Mouse (Mus musculus): ENCODE measurements around the gene Erbb3. TPM values are rescaled to one million over a fixed set of nuclear protein-coding genes. Genes with fewer than 3 reads are reported as not detected.
A peak's percentile ranks its signal among the peaks of the same experiment; 100 is the strongest.

Gene Erbb3
- polyA plus RNA-seq, 1 experiment = 39.4 TPM

DNA sequence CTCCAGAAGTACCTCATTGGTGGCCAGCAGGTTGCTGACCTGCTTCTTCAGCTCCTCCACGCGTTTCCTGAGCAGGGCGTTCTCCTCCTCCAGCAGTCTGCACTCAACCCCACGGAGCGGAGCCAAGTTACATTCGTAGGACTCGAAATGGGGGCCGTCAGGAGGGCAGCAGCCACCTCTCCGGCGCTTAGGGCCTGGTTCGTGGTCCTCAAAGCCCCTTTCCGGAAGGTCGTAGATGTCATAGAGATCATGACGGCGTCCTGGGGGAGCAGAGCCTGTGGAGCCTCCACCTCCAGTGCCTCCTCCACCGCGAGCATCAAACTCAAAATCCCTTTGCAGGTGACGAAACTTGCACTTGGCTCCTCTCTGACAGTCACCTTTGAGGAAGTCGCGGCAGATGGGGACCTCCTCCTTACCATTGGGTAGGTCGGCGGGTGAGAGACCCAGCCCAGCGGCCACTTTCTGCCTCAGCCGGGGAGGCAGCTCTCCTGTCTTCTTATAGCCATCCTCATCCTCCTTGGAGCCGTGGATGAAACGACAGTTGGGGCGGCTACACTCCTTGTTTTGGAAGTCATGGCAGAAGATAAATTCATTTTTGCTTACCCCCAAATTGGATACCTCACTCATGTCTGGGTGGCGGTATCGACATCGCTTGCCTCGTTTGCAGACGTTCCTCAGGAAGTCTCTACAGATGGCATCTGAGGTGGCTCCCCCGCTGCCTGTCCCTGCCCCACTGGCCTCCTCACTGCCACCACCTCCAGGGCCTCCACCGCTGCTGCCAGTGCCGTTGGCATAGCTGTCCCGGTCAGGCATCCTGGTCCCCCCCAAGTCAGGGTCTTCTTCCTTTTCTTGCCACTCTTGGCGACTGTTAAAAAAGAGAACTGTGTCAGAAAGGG lies 44.5 kb downstream of the Erbb3 start:
- no peak for TF ChIP-seq CTCF (IDR thresholded peaks at IDR 0.05; ENCODE audit: low read depth, low read length)
- no peak for TF ChIP-seq EP300 (IDR thresholded peaks at IDR 0.05; ENCODE audit: insufficient read depth, low read depth, low read length)
- TF ChIP-seq POLR2A (IDR thresholded peaks at IDR 0.05; ENCODE audit: insufficient read depth, low read length) = no peak
- Histone ChIP-seq H3K9ac (ENCODE audit: low read depth, poor library complexity, severe bottlenecking) (peak overlapping the region; percentile 100; the same call in 1 of the 2 replicates), H3K27me3 (ENCODE audit: control insufficient read depth, insufficient read depth, low read length, poor library complexity, severe bottlenecking) (no peaks in the 10 kb centered on the region), H3K4me1 (ENCODE audit: control insufficient read depth, insufficient read depth, low read length) (no peaks in the 10 kb centered on the region), H3K36me3 (ENCODE audit: control insufficient read depth, insufficient read depth, low read length, poor library complexity, severe bottlenecking) (peaks cover 40% of the 10 kb centered on the region), H3K27ac (ENCODE audit: insufficient read depth, low read length) (no peak overlapping the region), H3K4me3 (ENCODE audit: low read depth, low read length) (no peak overlapping the region), H3K9me3 (replicated peaks; ENCODE audit: control insufficient read depth, insufficient read depth, low read length, poor library complexity, severe bottlenecking) (no peaks in the 10 kb centered on the region)

DNA sequence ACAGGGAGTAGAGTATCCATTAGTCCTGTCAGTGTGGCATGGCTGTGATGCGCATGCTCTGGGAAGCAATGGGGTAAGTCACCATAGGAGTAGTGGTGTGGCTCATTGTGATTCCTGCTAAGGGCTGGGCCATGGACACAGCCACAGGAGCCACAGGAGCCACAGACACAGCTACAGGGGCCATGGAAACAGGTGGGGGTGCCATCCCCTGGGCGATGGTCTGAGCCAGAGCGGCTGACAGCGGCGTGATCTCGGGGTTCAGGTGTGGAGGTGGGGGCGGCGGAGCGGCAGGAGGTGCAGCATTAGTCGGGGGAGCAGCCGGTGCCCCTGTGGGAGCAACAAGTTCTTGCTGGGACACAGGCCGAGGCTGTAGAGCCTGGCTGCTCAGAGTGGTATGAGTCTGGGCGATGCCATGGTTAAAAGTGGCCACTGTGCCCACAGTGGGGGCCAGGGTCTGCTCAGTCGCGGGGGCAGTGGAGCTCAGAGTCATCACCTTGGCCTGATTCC lies 45.2 kb downstream of the Erbb3 start:
- TF ChIP-seq POLR2A (IDR thresholded peaks at IDR 0.05; ENCODE audit: insufficient read depth, low read length) (no peak), EP300 (IDR thresholded peaks at IDR 0.05; ENCODE audit: insufficient read depth, low read depth, low read length) (no peak), CTCF (IDR thresholded peaks at IDR 0.05; ENCODE audit: low read depth, low read length) (no peak)
- Histone ChIP-seq H3K9me3 (replicated peaks; ENCODE audit: control insufficient read depth, insufficient read depth, low read length, poor library complexity, severe bottlenecking) (no peaks in the 10 kb centered on the region), H3K27me3 (ENCODE audit: control insufficient read depth, insufficient read depth, low read length, poor library complexity, severe bottlenecking) (no peaks in the 10 kb centered on the region), H3K9ac (ENCODE audit: low read depth, poor library complexity, severe bottlenecking) (no peak overlapping the region), H3K4me1 (ENCODE audit: control insufficient read depth, insufficient read depth, low read length) (no peaks in the 10 kb centered on the region), H3K4me3 (ENCODE audit: low read depth, low read length) (no peak overlapping the region), H3K36me3 (ENCODE audit: control insufficient read depth, insufficient read depth, low read length, poor library complexity, severe bottlenecking) (peaks cover 40% of the 10 kb centered on the region), H3K27ac (ENCODE audit: insufficient read depth, low read length) (no peak overlapping the region)

DNA sequence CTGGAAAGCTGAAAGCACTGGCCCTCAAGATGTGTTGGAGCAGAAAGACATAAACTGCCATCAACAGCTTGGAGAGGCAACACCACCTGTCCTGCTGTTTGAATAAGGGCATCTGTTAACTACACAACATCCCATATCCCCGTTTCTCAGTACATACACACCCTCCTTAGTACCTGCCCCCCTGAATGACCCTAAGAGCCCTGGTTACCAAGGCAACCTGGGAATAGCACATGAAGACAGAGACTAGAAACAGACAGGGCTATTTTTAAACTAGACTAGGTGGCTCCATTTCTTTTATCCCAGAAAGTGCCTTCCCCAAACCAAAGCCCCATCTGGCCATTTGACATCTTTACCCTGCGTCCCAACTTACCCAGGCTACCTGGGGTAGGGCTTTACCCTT lies 46.4 kb downstream of the Erbb3 start:
- TF ChIP-seq EP300 (IDR thresholded peaks at IDR 0.05; ENCODE audit: insufficient read depth, low read depth, low read length) = no peak
- TF ChIP-seq POLR2A (IDR thresholded peaks at IDR 0.05; ENCODE audit: insufficient read depth, low read length) = no peak
- no peak for TF ChIP-seq CTCF (IDR thresholded peaks at IDR 0.05; ENCODE audit: low read depth, low read length)
- no peaks in the 10 kb centered on the region for H3K4me1 ChIP-seq (ENCODE audit: control insufficient read depth, insufficient read depth, low read length)
- H3K4me3 ChIP-seq (ENCODE audit: low read depth, low read length) = no peak overlapping the region
- H3K9me3 ChIP-seq (replicated peaks; ENCODE audit: control insufficient read depth, insufficient read depth, low read length, poor library complexity, severe bottlenecking) = no peaks in the 10 kb centered on the region
- H3K9ac ChIP-seq (ENCODE audit: low read depth, poor library complexity, severe bottlenecking) = no peak overlapping the region
- peaks cover 35% of the 10 kb centered on the region for H3K36me3 ChIP-seq (ENCODE audit: control insufficient read depth, insufficient read depth, low read length, poor library complexity, severe bottlenecking)
- no peaks in the 10 kb centered on the region for H3K27me3 ChIP-seq (ENCODE audit: control insufficient read depth, insufficient read depth, low read length, poor library complexity, severe bottlenecking)
- H3K27ac ChIP-seq (ENCODE audit: insufficient read depth, low read length) = no peak overlapping the region

DNA sequence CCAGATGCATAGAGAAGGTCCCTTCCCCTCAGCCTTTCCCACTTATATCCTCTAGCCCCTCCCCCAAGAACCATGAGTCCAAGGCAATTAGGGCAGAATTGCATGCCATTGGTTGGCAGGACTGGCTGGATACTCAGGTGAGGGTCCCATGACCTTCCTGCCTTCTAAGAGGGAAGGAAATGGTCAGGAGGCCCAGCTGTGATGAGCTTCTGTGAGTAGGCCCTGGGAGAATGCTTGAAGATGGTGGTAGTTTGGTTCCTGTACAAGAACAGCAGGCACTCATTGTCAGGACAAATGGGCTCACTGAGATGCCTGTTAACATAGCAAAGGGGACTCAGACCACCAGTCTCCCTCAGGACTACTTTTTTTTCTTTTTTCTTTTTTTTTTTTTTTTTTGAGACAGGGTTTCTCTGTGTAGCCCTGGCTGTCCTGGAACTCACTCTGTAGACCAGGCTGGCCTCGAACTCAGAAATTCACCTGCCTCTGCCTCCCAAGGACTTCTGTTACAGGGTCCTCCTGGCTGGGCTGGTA lies 51.0 kb downstream of the Erbb3 start:
- no peaks in the 10 kb centered on the region for H3K27me3 ChIP-seq (ENCODE audit: control insufficient read depth, insufficient read depth, low read length, poor library complexity, severe bottlenecking)
- H3K9me3 ChIP-seq (replicated peaks; ENCODE audit: control insufficient read depth, insufficient read depth, low read length, poor library complexity, severe bottlenecking) = no peaks in the 10 kb centered on the region
- no peak overlapping the region for H3K9ac ChIP-seq (ENCODE audit: low read depth, poor library complexity, severe bottlenecking)
- H3K4me1 ChIP-seq (ENCODE audit: control insufficient read depth, insufficient read depth, low read length) = no peaks in the 10 kb centered on the region
- TF ChIP-seq POLR2A (IDR thresholded peaks at IDR 0.05; ENCODE audit: insufficient read depth, low read length) (no peak), CTCF (IDR thresholded peaks at IDR 0.05; ENCODE audit: low read depth, low read length) (no peak), EP300 (IDR thresholded peaks at IDR 0.05; ENCODE audit: insufficient read depth, low read depth, low read length) (0 out of 2 replicates have a peak, but pooled peaks have one; percentile 26)
- peaks cover 9% of the 10 kb centered on the region for H3K36me3 ChIP-seq (ENCODE audit: control insufficient read depth, insufficient read depth, low read length, poor library complexity, severe bottlenecking)
- no peak overlapping the region for H3K4me3 ChIP-seq (ENCODE audit: low read depth, low read length)
- H3K27ac ChIP-seq (ENCODE audit: insufficient read depth, low read length) = no peak overlapping the region

DNA sequence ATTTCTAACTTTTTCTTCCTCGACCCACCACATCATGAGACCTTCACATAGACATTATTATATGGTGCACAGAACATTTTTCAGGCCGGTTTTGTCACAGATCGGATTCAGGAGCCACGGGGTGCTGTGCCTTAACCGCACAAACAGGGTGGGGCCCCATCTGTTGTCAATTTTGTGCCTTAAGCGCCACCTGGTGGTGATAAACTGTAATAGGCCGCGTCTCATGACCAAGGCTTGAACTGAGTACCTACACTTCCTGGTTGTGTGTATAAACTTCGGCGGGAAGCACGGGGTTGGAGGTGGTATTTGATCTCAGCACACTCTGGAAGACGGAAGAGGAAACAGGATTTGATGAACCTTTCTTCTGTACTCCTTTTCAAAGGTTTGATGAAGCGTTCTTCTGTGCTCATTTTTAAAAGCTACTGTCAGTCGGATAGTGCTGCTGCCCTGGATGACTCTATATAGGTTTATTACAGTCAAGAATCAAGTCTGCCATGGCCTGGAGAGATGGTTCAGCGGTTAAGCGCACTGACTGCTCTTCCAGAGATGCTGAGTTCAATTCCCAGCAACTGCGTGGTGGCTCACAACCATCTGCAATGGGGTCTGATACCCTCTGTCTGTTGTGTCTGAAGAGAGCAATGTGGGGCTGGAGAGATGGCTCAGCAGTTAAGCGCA lies 53.0 kb downstream of the Erbb3 start:
- no peaks in the 10 kb centered on the region for H3K27me3 ChIP-seq (ENCODE audit: control insufficient read depth, insufficient read depth, low read length, poor library complexity, severe bottlenecking)
- TF ChIP-seq CTCF (IDR thresholded peaks at IDR 0.05; ENCODE audit: low read depth, low read length) (peak; percentile 69), EP300 (IDR thresholded peaks at IDR 0.05; ENCODE audit: insufficient read depth, low read depth, low read length) (0 out of 2 replicates have a peak, but pooled peaks have one; percentile 51), POLR2A (IDR thresholded peaks at IDR 0.05; ENCODE audit: insufficient read depth, low read length) (no peak)
- no peaks in the 10 kb centered on the region for H3K4me1 ChIP-seq (ENCODE audit: control insufficient read depth, insufficient read depth, low read length)
- no peaks in the 10 kb centered on the region for H3K9me3 ChIP-seq (replicated peaks; ENCODE audit: control insufficient read depth, insufficient read depth, low read length, poor library complexity, severe bottlenecking)
- H3K4me3 ChIP-seq (ENCODE audit: low read depth, low read length) = no peak overlapping the region
- H3K27ac ChIP-seq (ENCODE audit: insufficient read depth, low read length) = no peak overlapping the region
- no peak overlapping the region for H3K9ac ChIP-seq (ENCODE audit: low read depth, poor library complexity, severe bottlenecking)
- no peaks in the 10 kb centered on the region for H3K36me3 ChIP-seq (ENCODE audit: control insufficient read depth, insufficient read depth, low read length, poor library complexity, severe bottlenecking)

All from ES-Bruce4 (cell line).